Mouse (Mus musculus) heart, embryonic 13.5 days (tissue): ENCODE results near the gene Phactr1. TPM values are rescaled to one million over a fixed set of nuclear protein-coding genes. Genes with fewer than 3 reads are reported as not detected.

Source experiments
- ATAC-seq: fragments of 200-750 bp; cut with Nextera tagmentation; 2 replicates; pipeline ENCODE4 v1.8.0; 2017; ENCODE audit warnings: moderate TSS enrichment; ENCODE audit not compliant: insufficient number of reproducible peaks, low FRiP score, low TSS enrichment; ENCODE audit errors: extremely low read depth
- H3K27ac ChIP-seq: fragments of 300-500 bp; sonication (generic); replicated peaks from 2 replicates; pipeline ENCODE4 v1.5.1; 2015; ENCODE audit warnings: moderate library complexity, mild to moderate bottlenecking, inconsistent platforms
- H3K27me3 ChIP-seq: fragments of 300-500 bp; sonication (generic); replicated peaks from 2 replicates; pipeline ENCODE4 v1.6.1; 2015; ENCODE audit warnings: mild to moderate bottlenecking, inconsistent platforms
- H3K36me3 ChIP-seq: fragments of 300-500 bp; sonication (generic); 2 replicates; pipeline ENCODE4 v1.6.1; 2015; ENCODE audit warnings: mild to moderate bottlenecking, inconsistent platforms
- H3K4me1 ChIP-seq: fragments of 300-500 bp; sonication (generic); 2 replicates; pipeline ENCODE4 v1.6.1; 2015; ENCODE audit warnings: inconsistent platforms
- H3K4me2 ChIP-seq: fragments of 300-500 bp; sonication (generic); 2 replicates; pipeline ENCODE4 v1.6.1; 2015; ENCODE audit warnings: inconsistent platforms, mild to moderate bottlenecking, moderate library complexity
- H3K4me3 ChIP-seq: fragments of 300-500 bp; sonication (generic); 2 replicates; pipeline ENCODE4 v1.5.1; 2015; ENCODE audit warnings: moderate library complexity, mild to moderate bottlenecking, inconsistent platforms
- H3K9ac ChIP-seq: fragments of 300-500 bp; sonication (generic); 2 replicates; pipeline ENCODE4 v1.6.1; 2015; ENCODE audit warnings: inconsistent platforms, mild to moderate bottlenecking, moderate library complexity
- H3K9me3 ChIP-seq: fragments of 300-500 bp; sonication (generic); 2 replicates; pipeline ENCODE4 v1.6.1; 2016; ENCODE audit warnings: inconsistent platforms
- WGBS: fragments of 180-500 bp; shearing (Covaris S2); methylation state at CpG from one replicate; pipeline ENCODE4 v1.1.7; 2015; ENCODE audit warnings: mixed read lengths; 5-methylcytosine and 5-hydroxymethylcytosine counted together
- polyA plus RNA-seq: library from polyadenylated mRNA; unstranded; fragments of >200 nt; fragmentation: Nextera tagmentation; extraction: Ambion mirVana; gene quantifications from 2 replicates; pipeline ENCODE4 v1.2.1, GENCODE M21; 2015

The Phactr1 gene
- polyA plus RNA-seq = 5.2 and 5.5 TPM in 2 replicates

DNA sequence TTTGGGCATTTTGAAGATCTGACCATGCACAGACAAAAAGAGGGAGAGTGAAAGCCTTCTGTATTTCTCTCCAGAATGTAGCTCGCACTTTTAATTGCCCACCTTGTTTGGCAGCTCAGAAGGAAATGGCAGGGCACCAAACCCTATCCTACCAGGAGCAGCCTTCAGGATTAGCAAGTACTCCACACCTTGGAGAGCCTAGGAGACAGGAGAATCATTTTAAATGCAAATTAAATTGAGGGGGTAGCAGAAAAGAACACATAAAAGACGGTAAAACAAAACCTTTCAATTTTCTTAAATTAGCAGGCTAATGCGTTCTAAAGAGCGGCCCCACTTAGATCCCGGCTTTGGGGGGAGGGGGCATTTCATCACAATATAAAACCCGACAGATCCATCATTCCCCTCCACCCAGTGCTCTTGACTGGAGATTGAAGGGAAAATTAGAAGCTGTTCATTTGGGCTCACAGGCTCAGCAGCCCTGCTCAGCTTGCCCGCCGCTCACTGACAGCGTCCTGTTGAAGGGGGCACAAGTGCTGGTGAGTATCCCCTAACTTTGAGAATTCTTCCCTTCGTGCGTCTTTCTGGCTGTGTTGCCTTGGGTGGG lies at the start of gene Phactr1:
TSS of gene Phactr1 (plus strand) at position 233 of the 604 bp plus-strand sequence.
- Histone ChIP-seq H3K27me3 (peaks cover 36% of the 10 kb centered on the region), H3K9ac (no peak within 1 kb of the TSS), H3K4me3 (no peak within 1 kb of the TSS), H3K9me3 (no peaks in the 10 kb centered on the region), H3K36me3 (no peaks in the 10 kb centered on the region), H3K4me1 (0 out of 2 replicates have a peak, but pooled peaks cover 3% of the 10 kb centered on the region), H3K4me2 (no peak within 1 kb of the TSS), H3K27ac (no peak within 1 kb of the TSS)
- ATAC-seq = no peak
- WGBS = 35% methylated on average over 11 of the region's 11 CpGs

DNA sequence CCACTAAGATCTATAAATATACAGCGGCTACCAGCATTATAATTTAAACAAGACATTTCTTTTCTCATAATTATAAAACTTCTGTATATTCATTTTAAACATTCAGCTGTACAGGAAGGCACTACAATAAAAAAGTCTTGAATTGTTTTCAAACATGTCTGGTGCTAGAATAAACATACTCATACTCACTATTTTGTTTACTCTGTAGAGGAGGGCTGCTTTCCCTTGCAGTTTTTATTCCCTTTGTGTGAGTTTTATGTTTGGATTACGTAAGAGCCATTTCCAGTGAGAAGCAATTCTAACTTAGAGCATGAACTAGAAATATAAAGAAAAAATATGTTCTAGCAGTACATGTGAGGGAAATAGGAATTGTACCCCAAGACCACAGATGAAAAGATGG lies 45.5 kb upstream of the Phactr1 start:
- no peaks in the 10 kb centered on the region for H3K9me3 ChIP-seq
- 78% methylated on average over 2 of the region's 2 CpGs for WGBS
- no peak for ATAC-seq
- H3K9ac ChIP-seq = no peak overlapping the region
- H3K4me1 ChIP-seq = no peaks in the 10 kb centered on the region
- H3K4me2 ChIP-seq = no peak overlapping the region
- H3K4me3 ChIP-seq = no peak overlapping the region
- H3K36me3 ChIP-seq = no peaks in the 10 kb centered on the region
- no peak overlapping the region for H3K27ac ChIP-seq
- H3K27me3 ChIP-seq = no peaks in the 10 kb centered on the region

DNA sequence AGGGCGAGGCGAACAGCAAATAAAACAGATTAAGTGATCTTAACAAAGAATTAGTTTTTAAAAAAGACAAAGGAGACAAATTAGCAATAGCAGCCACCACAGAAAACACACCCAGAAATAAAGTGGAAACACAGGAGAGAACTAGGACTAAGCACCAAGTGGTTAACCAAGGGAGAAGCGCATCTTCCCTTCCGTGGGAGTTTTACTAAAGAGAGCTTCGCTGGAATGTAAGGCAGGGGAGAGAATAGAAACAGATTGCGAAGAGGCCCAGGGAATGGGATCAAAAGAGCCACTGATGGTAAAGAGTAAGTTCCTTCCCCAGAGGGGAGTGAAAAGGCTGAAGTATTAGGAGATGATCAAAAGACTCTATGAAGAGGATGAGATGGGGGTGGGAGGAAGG lies 30.2 kb upstream of the Phactr1 start:
- Histone ChIP-seq H3K4me1 (no peaks in the 10 kb centered on the region), H3K4me3 (no peak overlapping the region), H3K9ac (no peak overlapping the region), H3K4me2 (no peak overlapping the region), H3K9me3 (no peaks in the 10 kb centered on the region), H3K27me3 (no peaks in the 10 kb centered on the region), H3K36me3 (no peaks in the 10 kb centered on the region), H3K27ac (no peak overlapping the region)
- 56% methylated on average over 6 of the region's 6 CpGs for WGBS
- no peak for ATAC-seq

DNA sequence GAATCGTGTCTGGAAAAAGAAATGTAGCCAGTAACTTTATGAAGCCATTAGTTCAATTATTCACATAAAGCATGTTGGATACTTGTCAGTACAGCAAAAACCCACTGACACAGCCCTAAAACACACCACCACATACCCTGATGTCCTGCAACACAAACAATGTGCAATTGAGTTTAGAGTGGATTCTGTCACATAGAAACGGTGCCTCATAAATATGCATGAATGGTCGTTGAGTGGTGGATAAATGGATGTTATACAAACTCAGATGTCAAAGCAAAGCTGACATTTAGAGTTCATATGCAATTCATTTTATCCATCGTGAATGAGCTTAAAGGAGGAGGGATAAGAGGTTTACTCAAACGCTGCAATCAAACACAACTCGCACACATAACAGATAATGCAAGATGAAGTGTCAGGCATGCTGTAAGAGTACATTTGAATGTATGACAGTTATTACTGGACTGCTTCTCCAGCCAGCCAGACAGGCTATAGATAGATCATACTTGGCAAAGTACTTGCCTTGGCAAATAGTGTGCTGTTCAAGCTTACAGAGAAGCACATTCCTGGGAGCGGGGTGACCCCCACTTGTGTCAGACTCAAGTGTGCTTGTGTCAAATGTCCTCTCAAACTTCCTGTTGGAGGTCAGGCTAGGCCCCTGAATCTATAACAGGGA lies 23.6 kb upstream of the Phactr1 start:
- Histone ChIP-seq H3K4me1 (peaks cover 36% of the 10 kb centered on the region), H3K27me3 (no peaks in the 10 kb centered on the region), H3K36me3 (no peaks in the 10 kb centered on the region), H3K9ac (no peak overlapping the region), H3K4me2 (peak overlapping the region; percentile 18; the same call in 1 of the 2 replicates), H3K9me3 (no peaks in the 10 kb centered on the region), H3K27ac (peak overlapping the region; percentile 76), H3K4me3 (no peak overlapping the region)
- 43% methylated on average over 7 of the region's 7 CpGs for WGBS
- ATAC-seq = peak; percentile 74

DNA sequence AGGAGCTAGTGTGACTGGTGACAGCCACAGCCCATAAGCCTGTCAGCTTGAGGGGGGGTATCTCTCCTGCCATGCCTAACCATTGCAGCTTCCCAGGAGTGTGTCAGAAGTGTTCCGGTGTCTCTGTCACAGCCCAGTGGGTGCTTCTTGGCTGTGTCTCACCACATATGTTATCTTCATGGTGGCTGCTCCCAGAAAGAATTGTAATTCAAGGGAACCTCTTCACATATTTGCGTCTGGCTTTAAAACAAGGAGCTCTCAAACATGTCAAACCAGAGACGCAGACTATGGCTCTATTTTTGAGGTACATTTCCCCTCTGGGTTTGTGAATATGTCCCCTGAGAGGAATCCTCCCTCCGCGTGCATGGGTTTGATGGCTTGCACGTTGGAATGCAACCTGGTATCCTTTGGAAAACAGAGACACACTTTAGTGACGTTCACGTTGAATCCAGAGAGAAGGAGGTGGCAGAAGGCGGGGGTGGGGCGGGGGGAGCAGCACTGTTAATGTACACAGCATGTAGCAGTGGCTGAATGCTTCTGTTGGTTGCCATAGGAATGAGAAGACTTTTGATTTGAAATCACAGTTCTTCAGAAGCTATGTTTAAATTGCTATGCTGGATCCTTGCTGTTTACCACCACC lies 8.7 kb upstream of the Phactr1 start:
- Histone ChIP-seq H3K4me2 (no peak overlapping the region), H3K4me1 (peaks cover 8% of the 10 kb centered on the region), H3K27ac (no peak overlapping the region), H3K9ac (no peak overlapping the region), H3K27me3 (no peaks in the 10 kb centered on the region), H3K36me3 (no peaks in the 10 kb centered on the region), H3K4me3 (no peak overlapping the region), H3K9me3 (no peaks in the 10 kb centered on the region)
- 48% methylated on average over 10 of the region's 10 CpGs for WGBS
- ATAC-seq = no peak

DNA sequence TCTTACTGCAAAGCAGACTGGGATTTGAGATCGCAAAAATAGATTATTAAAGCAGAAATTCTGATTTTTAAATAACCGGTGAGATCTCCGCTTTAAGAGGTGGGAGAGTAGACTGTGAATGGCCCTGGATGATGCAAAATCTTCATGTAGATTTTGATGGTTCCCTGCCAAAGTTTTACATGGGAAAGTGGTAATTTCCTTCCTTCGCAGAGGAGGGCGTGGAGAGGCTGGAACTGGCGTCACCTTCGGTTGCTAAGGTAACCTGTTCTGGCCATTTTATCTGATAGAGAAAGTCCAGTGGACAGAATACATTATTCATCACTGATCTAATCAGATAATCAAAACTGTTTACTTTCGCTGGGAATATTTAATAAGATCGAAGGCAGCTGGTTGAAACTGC lies 876 bp downstream of the Phactr1 start:
- no peak for ATAC-seq
- H3K4me1 ChIP-seq = 0 out of 2 replicates have a peak, but pooled peaks cover 3% of the 10 kb centered on the region
- 81% methylated on average over 9 of the region's 9 CpGs for WGBS
- no peaks in the 10 kb centered on the region for H3K36me3 ChIP-seq
- no peak overlapping the region for H3K9ac ChIP-seq
- peaks cover 36% of the 10 kb centered on the region for H3K27me3 ChIP-seq
- H3K27ac ChIP-seq = no peak overlapping the region
- no peak overlapping the region for H3K4me3 ChIP-seq
- H3K9me3 ChIP-seq = no peaks in the 10 kb centered on the region
- H3K4me2 ChIP-seq = no peak overlapping the region

DNA sequence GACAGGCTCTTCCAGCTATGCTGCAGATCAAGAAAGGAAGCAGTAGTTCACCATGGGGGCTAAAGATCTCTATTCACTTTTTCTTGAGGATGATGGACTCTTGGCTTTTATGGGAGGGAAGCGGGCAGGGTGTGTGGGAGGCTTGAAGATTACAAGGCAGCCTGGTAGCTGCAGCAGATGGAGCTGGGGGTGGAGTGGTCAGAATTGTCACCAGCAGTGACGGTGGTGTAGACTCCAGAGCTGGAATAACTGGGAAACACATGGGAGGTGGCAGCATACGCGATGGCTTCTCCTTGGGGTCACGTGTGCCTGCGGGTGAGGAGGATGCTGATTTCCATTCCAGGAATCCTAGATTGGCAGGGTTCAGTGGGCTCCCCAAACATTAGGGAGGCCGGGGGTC lies 3.8 kb downstream of the Phactr1 start:
- H3K36me3 ChIP-seq = no peaks in the 10 kb centered on the region
- no peak overlapping the region for H3K27ac ChIP-seq
- peaks cover 40% of the 10 kb centered on the region for H3K27me3 ChIP-seq
- H3K9ac ChIP-seq = no peak overlapping the region
- no peak overlapping the region for H3K4me2 ChIP-seq
- H3K4me3 ChIP-seq = no peak overlapping the region
- ATAC-seq = no peak
- 0 out of 2 replicates have a peak, but pooled peaks cover 3% of the 10 kb centered on the region for H3K4me1 ChIP-seq
- no peaks in the 10 kb centered on the region for H3K9me3 ChIP-seq
- WGBS = 78% methylated on average over 7 of the region's 7 CpGs

DNA sequence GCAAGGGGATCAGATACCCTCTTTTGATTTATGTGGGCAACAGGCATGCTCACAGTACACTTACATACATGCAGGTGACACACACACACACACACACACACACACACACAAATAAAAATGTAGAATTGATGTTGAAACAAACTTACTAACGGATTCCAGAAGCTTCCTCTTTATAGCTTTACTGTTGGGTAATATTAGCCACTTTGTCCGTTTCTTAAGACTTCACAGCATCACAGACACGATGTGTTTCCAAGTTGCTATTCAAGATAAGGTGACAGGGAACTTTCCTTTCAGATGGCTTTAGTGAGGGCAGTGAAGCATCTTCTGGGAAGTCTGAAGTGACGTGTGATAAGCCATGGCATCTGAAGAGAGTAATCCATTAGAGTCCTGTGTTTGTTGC lies 11.8 kb downstream of the Phactr1 start:
- no peaks in the 10 kb centered on the region for H3K9me3 ChIP-seq

DNA sequence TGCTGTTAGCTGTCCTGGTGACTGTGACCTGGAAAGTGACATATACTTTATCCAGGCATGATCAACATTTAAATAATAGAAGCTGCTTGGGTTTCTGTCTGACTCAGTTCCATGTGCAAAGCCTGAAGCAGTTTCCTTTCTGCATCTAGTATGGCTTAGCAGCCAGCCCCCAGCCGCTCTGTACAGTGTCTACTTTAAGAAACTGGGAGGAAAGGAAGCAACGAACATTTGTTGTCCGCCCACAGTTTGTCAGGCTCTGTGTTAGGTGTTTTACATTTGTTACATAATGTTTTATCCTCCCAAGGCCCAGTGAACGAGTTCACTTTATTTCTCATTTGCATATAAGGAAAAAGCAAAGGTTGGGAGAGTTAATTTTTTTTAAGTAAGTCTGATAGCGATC lies 16.2 kb downstream of the Phactr1 start:
- no peak overlapping the region for H3K4me2 ChIP-seq
- H3K4me1 ChIP-seq = no peaks in the 10 kb centered on the region
- H3K27ac ChIP-seq = no peak overlapping the region
- H3K4me3 ChIP-seq = no peak overlapping the region
- H3K9me3 ChIP-seq = no peaks in the 10 kb centered on the region
- no peaks in the 10 kb centered on the region for H3K36me3 ChIP-seq
- 73% methylated on average over 5 of the region's 5 CpGs for WGBS
- no peak for ATAC-seq
- H3K9ac ChIP-seq = no peak overlapping the region
- H3K27me3 ChIP-seq = no peaks in the 10 kb centered on the region

More for the DNA sequence above, 11.8 kb downstream of the Phactr1 start:
- Histone ChIP-seq H3K27ac (no peak overlapping the region), H3K4me3 (no peak overlapping the region), H3K9ac (no peak overlapping the region), H3K4me2 (no peak overlapping the region), H3K36me3 (no peaks in the 10 kb centered on the region), H3K27me3 (0 out of 2 replicates have a peak, but pooled peaks cover 4% of the 10 kb centered on the region), H3K4me1 (no peaks in the 10 kb centered on the region)
- ATAC-seq = no peak
- WGBS = 49% methylated on average over 4 of the region's 4 CpGs

DNA sequence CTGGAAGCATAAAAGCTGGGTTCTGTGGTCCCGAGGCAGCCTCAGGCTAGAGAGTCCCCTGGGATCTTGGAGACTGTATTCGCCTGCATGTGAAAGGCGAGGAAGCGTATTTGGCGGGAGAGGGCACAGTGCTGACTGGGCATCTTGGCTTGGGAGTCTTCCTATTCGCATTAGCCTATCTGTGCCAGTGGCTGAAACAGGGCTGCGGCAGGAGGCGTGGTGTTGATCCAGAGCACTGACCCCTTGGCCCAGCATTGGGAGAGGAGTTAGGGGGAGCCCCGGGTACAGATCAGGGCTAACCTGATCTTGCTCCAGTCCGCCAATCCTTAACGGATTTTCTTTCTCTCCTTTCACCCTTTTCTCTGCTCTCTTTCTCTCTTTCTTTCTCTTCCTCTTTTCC lies 28.7 kb downstream of the Phactr1 start:
- 10% methylated on average over 11 of the region's 11 CpGs for WGBS
- peak overlapping the region; percentile 46 for H3K4me3 ChIP-seq
- H3K4me1 ChIP-seq = peaks cover 5% of the 10 kb centered on the region
- no peak overlapping the region for H3K27ac ChIP-seq
- ATAC-seq = no peak
- H3K9me3 ChIP-seq = no peaks in the 10 kb centered on the region
- H3K9ac ChIP-seq = no peak overlapping the region
- peak overlapping the region; percentile 70 for H3K4me2 ChIP-seq
- peaks cover 66% of the 10 kb centered on the region for H3K27me3 ChIP-seq
- no peaks in the 10 kb centered on the region for H3K36me3 ChIP-seq

DNA sequence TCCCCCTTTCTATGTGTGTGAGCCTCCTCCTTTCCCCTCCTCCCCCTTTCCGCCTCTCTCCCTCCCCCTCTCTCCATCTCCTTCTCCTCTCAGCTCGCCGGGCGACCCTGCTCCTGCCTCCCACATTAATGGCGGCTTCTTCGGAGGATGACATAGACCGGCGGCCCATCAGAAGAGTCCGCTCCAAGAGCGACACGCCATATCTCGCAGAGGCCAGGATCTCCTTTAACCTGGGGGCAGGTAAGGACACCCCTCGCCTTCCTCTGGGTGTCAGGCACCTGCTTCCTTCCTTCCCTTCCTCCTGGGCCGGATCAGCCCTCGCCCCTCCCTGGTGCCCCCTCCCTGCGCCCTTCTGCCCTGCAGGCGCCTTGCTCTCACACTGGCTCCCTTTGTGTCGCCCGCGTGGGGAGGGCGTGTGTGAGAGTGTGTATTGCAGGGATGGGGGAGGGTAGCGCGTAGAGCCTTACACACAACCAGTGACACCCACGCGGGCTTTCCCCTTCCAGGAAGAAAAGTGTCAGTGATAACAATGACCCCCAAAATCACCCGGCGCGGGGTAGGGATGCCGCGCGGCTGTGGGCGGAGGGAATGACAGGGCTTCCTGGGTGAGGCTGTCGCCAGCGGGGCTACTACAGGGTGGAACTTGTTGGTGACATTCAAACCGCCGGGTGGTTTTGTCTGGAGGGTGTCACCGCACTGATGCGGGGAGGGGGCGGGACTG lies 29.3 kb downstream of the Phactr1 start:
- Histone ChIP-seq H3K4me2 (peak overlapping the region; percentile 70), H3K27ac (no peak overlapping the region), H3K36me3 (no peaks in the 10 kb centered on the region), H3K27me3 (peaks cover 66% of the 10 kb centered on the region), H3K4me3 (peak overlapping the region; percentile 46), H3K9ac (no peak overlapping the region), H3K4me1 (peaks cover 5% of the 10 kb centered on the region), H3K9me3 (no peaks in the 10 kb centered on the region)
- 3% methylated on average over 38 of the region's 39 CpGs for WGBS
- ATAC-seq = no peak
